Mouse (Mus musculus): ENCODE measurements around the gene Amy2a5. TPM values are rescaled to one million over a fixed set of nuclear protein-coding genes. Genes with fewer than 3 reads are reported as not detected.
"Not testable (repeated sequence)": the region's sequence is repeated elsewhere in the genome, so short reads cannot be mapped to it uniquely, and the experiment has no call there.

Gene Amy2a5
- total RNA-seq (2021): not detected
- long read RNA-seq, experiment 1: 0 reads
- long read RNA-seq, experiment 2: 0 reads

- DNase-seq (ENCODE audit: low spot score in 2 of 2): not testable (repeated sequence)
Measured at GRCm38 (mm10) chr3:113258737-113259136, at the start of gene Amy2a5. Amy2a5 (minus strand) TSS chr3:113258837.

- DNase-seq (ENCODE audit: low spot score in 2 of 2): not testable (repeated sequence)
Measured at GRCm38 (mm10) chr3:113291349-113291748, 32.7 kb upstream of the Amy2a5 start, which contains the start of gene Amy2a4. Amy2a4 (minus strand) TSS chr3:113291449.

GRCm38 (mm10) chr3:113280285-113280684 lies 21.6 kb upstream of the Amy2a5 start:
- DNase-seq (ENCODE audit: low spot score in 2 of 2): not testable (repeated sequence)

GRCm38 (mm10) chr3:113279586-113279985 lies 20.9 kb upstream of the Amy2a5 start:
- not testable (repeated sequence) for DNase-seq (ENCODE audit: low spot score in 2 of 2)

- DNase-seq (ENCODE audit: low spot score in 2 of 2): no peak
Measured at GRCm38 (mm10) chr3:113227115-113227514, 31.5 kb downstream of the Amy2a5 start.

Other genes with a start within 250 kb of the Amy2a5 start
- gene Amy2a4, start 32.6 kb upstream of the Amy2a5 start, total RNA-seq (2021): not detected
- gene Amy2a3, start 65.2 kb upstream of the Amy2a5 start, total RNA-seq (2021): not detected
- gene Amy2a2, start 97.8 kb upstream of the Amy2a5 start, total RNA-seq (2021): not detected

Data from gastrocnemius, postnatal 4 days (tissue).